Mouse (Mus musculus): Measurements from ENCODE around the gene H6pd. TPM values are rescaled to one million over a fixed set of nuclear protein-coding genes. Genes with fewer than 3 reads are reported as not detected.

Gene H6pd
- total and polyA plus RNA-seq, 3 experiments, result 6.9 to 10.8 TPM; not detected in 1

GRCm38 (mm10) chr4:149953621-149954481 lies 55.0 kb downstream of the H6pd start:
- Histone ChIP-seq H3K36me3 (ENCODE audit: control insufficient read depth in 1 of 2, insufficient read depth in 2 of 2, low read length in 2 of 2) (no peaks in the 10 kb centered on the region), H3K79me2 (ENCODE audit: control insufficient read depth, insufficient read depth, low read length, poor library complexity) (no peaks in the 10 kb centered on the region), H3K4me1 (ENCODE audit: control insufficient read depth in 1 of 2, insufficient read depth in 2 of 2, low read length in 2 of 2) (peaks cover 0 to 7% of the 10 kb centered on the region in 2 experiments; a peak in 2 of 4 replicates), H3K27ac (ENCODE audit: control insufficient read depth, low read depth, low read length) (no peak overlapping the region), H3K27me3 (ENCODE audit: control insufficient read depth in 1 of 2, insufficient read depth in 2 of 2, low read length in 2 of 2) (no peaks in the 10 kb centered on the region), H3K9me3 (replicated peaks; ENCODE audit: insufficient read depth, low read length) (no peaks in the 10 kb centered on the region), H3K4me3 (ENCODE audit: control insufficient read depth in 1 of 2, insufficient read depth in 1 of 2, low read depth in 2 of 2, low read length in 2 of 2) (peak overlapping the region in 1 of 2 experiments; percentile 43; a peak in 2 of 4 replicates), H3K9ac (ENCODE audit: control insufficient read depth, low read depth, low read length, poor library complexity, severe bottlenecking) (no peak overlapping the region)
- peak; percentile 27 for DNase-seq (ENCODE audit: low read depth, low spot score)
- TF ChIP-seq TBP (IDR thresholded peaks at IDR 0.05; ENCODE audit: low read depth, low read length), result no peak
- no peak for TF ChIP-seq TCF12 (IDR thresholded peaks at IDR 0.05; ENCODE audit: low read depth, low read length)
- TF ChIP-seq BHLHE40 (IDR thresholded peaks at IDR 0.05; ENCODE audit: borderline replicate concordance, low read depth, low read length), result no peak
- no peak for TF ChIP-seq SMC3 (IDR thresholded peaks at IDR 0.05; ENCODE audit: low read depth, low read length)
- no peak for TF ChIP-seq NELFE (IDR thresholded peaks at IDR 0.05; ENCODE audit: low read depth, low read length)
- TF ChIP-seq CHD2 (IDR thresholded peaks at IDR 0.05; ENCODE audit: low read length), result no peak

GRCm38 (mm10) chr4:149952201-149952600 lies 56.6 kb downstream of the H6pd start:
- no peak for TF ChIP-seq NRF1 (IDR thresholded peaks at IDR 0.05; ENCODE audit: insufficient read depth, low read depth, low read length, poor library complexity, severe bottlenecking)
- TF ChIP-seq TBP (IDR thresholded peaks at IDR 0.05; ENCODE audit: low read depth, low read length), result no peak
- TF ChIP-seq SMC3 (IDR thresholded peaks at IDR 0.05; ENCODE audit: low read depth, low read length), result no peak
- TF ChIP-seq POLR2AphosphoS2 (IDR thresholded peaks at IDR 0.05; ENCODE audit: low read length), result no peak
- no peak for TF ChIP-seq GABPA (IDR thresholded peaks at IDR 0.05; ENCODE audit: low read depth, low read length)
- TF ChIP-seq USF2 (IDR thresholded peaks at IDR 0.05; ENCODE audit: borderline replicate concordance in 1 of 2, insufficient read depth in 1 of 2, low read depth in 1 of 2, low read length in 2 of 2), result no peak
- no peak for TF ChIP-seq KAT2A (conservative IDR thresholded peaks at IDR 0.05; ENCODE audit: low read depth, low read length)
- no peak for TF ChIP-seq MAX (IDR thresholded peaks at IDR 0.05; ENCODE audit: low read length)
- TF ChIP-seq TAL1 (IDR thresholded peaks at IDR 0.05; ENCODE audit: low read length), result no peak
- no peak for TF ChIP-seq POLR2AphosphoS5 (IDR thresholded peaks at IDR 0.05; ENCODE audit: borderline replicate concordance, low read depth, low read length)
- no peak for TF ChIP-seq SIN3A (IDR thresholded peaks at IDR 0.05; ENCODE audit: low read length)
- no peak for TF ChIP-seq EP300 (IDR thresholded peaks at IDR 0.05; ENCODE audit: low read depth in 1 of 2, low read length in 2 of 2)
- no peak for TF ChIP-seq MYC (IDR thresholded peaks at IDR 0.05; ENCODE audit: low read depth, low read length)
- no peaks in the 10 kb centered on the region for H3K36me3 ChIP-seq (ENCODE audit: control insufficient read depth in 1 of 2, insufficient read depth in 2 of 2, low read length in 2 of 2)
- no peaks in the 10 kb centered on the region for H3K79me2 ChIP-seq (ENCODE audit: control insufficient read depth, insufficient read depth, low read length, poor library complexity)
- peaks cover 0 to 7% of the 10 kb centered on the region in 2 experiments; a peak in 2 of 4 replicates for H3K4me1 ChIP-seq (ENCODE audit: control insufficient read depth in 1 of 2, insufficient read depth in 2 of 2, low read length in 2 of 2)
- no peak for DNase-seq (ENCODE audit: low read depth, low spot score)
- no peaks in the 10 kb centered on the region for H3K27me3 ChIP-seq (ENCODE audit: control insufficient read depth in 1 of 2, insufficient read depth in 2 of 2, low read length in 2 of 2)
- no peak overlapping the region for H3K9ac ChIP-seq (ENCODE audit: control insufficient read depth, low read depth, low read length, poor library complexity, severe bottlenecking)
- no peak overlapping the region for H3K27ac ChIP-seq (ENCODE audit: control insufficient read depth, low read depth, low read length)
- H3K4me3 ChIP-seq (ENCODE audit: control insufficient read depth in 1 of 2, insufficient read depth in 1 of 2, low read depth in 2 of 2, low read length in 2 of 2), result no peak overlapping the region
- H3K9me3 ChIP-seq (replicated peaks; ENCODE audit: insufficient read depth, low read length), result no peaks in the 10 kb centered on the region
